Mouse (Mus musculus) cerebral cortex, adult 2 months (tissue): ENCODE data around the gene Atp11a.

Experiments used
- WGBS: fragments of 180-500 bp; shearing (Covaris S2); methylation state at CpG from one replicate; pipeline ENCODE4 v1.1.7; 2018; 5-methylcytosine and 5-hydroxymethylcytosine counted together

The Atp11a gene

GRCm38 (mm10) chr8:12756391-12757157 lies at the start of gene Atp11a:
TSS of gene Atp11a (plus strand) at chr8:12757014.
- WGBS, result under 1% methylated on average over 48 of the region's 62 CpGs

GRCm38 (mm10) chr8:12711623-12712022 lies 45.2 kb upstream of the Atp11a start:
- WGBS, result 74% methylated on average over 7 of the region's 7 CpGs

GRCm38 (mm10) chr8:12715861-12716585 lies 40.8 kb upstream of the Atp11a start:
- 67% methylated on average over 18 of the region's 18 CpGs for WGBS

- 91% methylated on average over 9 of the region's 9 CpGs for WGBS
Measured at GRCm38 (mm10) chr8:12719091-12719490, 37.7 kb upstream of the Atp11a start.

- WGBS, result 78% methylated on average over 4 of the region's 4 CpGs
Measured at GRCm38 (mm10) chr8:12728644-12729043, 28.2 kb upstream of the Atp11a start.

GRCm38 (mm10) chr8:12730780-12731179 lies 26.0 kb upstream of the Atp11a start:
- WGBS, result 26% methylated on average over 5 of the region's 5 CpGs

- WGBS, result 90% methylated on average over 6 of the region's 6 CpGs
Measured at GRCm38 (mm10) chr8:12732431-12732830, 24.4 kb upstream of the Atp11a start.

GRCm38 (mm10) chr8:12739113-12739512 lies 17.7 kb upstream of the Atp11a start:
- 92% methylated on average over 9 of the region's 9 CpGs for WGBS

- 90% methylated on average over 4 of the region's 4 CpGs for WGBS
Measured at GRCm38 (mm10) chr8:12743390-12743789, 13.4 kb upstream of the Atp11a start.

GRCm38 (mm10) chr8:12748183-12748582 lies 8.6 kb upstream of the Atp11a start:
- WGBS, result 95% methylated on average over 3 of the region's 3 CpGs

- 91% methylated on average over 7 of the region's 7 CpGs for WGBS
Measured at GRCm38 (mm10) chr8:12749116-12749515, 7.7 kb upstream of the Atp11a start.

GRCm38 (mm10) chr8:12753054-12753453 lies 3.8 kb upstream of the Atp11a start:
- WGBS, result 73% methylated on average over 6 of the region's 6 CpGs

- 51% methylated on average over 5 of the region's 5 CpGs for WGBS
Measured at GRCm38 (mm10) chr8:12754115-12754514, 2.7 kb upstream of the Atp11a start.

- WGBS, result 37% methylated on average over 2 of the region's 2 CpGs
Measured at GRCm38 (mm10) chr8:12755312-12755711, 1.5 kb upstream of the Atp11a start.

GRCm38 (mm10) chr8:12755826-12756225 lies 988 bp upstream of the Atp11a start:
- WGBS, result 81% methylated on average over 5 of the region's 5 CpGs

GRCm38 (mm10) chr8:12757231-12757940 lies 572 bp downstream of the Atp11a start:
- WGBS, result 2% methylated on average over 60 of the region's 61 CpGs

GRCm38 (mm10) chr8:12759963-12760362 lies 3.1 kb downstream of the Atp11a start:
- WGBS, result 90% methylated on average over 3 of the region's 3 CpGs

GRCm38 (mm10) chr8:12761873-12762272 lies 5.1 kb downstream of the Atp11a start:
- WGBS, result 68% methylated on average over 3 of the region's 3 CpGs

GRCm38 (mm10) chr8:12763565-12764108 lies 6.8 kb downstream of the Atp11a start:
- WGBS, result 87% methylated on average over 4 of the region's 4 CpGs

- WGBS, result 88% methylated on average over 4 of the region's 4 CpGs
Measured at GRCm38 (mm10) chr8:12764971-12765370, 8.2 kb downstream of the Atp11a start.

GRCm38 (mm10) chr8:12767176-12767575 lies 10.4 kb downstream of the Atp11a start:
- 91% methylated on average over 3 of the region's 3 CpGs for WGBS

GRCm38 (mm10) chr8:12768747-12769146 lies 11.9 kb downstream of the Atp11a start:
- 50% methylated on average over 6 of the region's 6 CpGs for WGBS
